Mouse (Mus musculus) heart, embryonic 10.5 days (tissue): ENCODE measurements around the gene Best1. TPM values are rescaled to one million over a fixed set of nuclear protein-coding genes. Genes with fewer than 3 reads are reported as not detected.
A peak's percentile ranks its signal among the peaks of the same experiment; 100 is the strongest.

Source experiments
- DNase-seq: peaks from one replicate; pipeline ENCODE4 v3.0.0-alpha.2; 2017; ENCODE audit warnings: low spot score
- H3K27ac ChIP-seq: fragments of 300-500 bp; sonication (generic); 2 replicates; pipeline ENCODE4 v1.5.1; 2016; ENCODE audit warnings: mild to moderate bottlenecking
- H3K27me3 ChIP-seq: fragments of 300-500 bp; sonication (generic); 2 replicates; pipeline ENCODE4 v1.6.1; 2016; ENCODE audit warnings: mild to moderate bottlenecking; ENCODE audit not compliant: poor library complexity, insufficient read depth, severe bottlenecking
- H3K36me3 ChIP-seq: fragments of 300-500 bp; sonication (generic); 2 replicates; pipeline ENCODE4 v1.6.1; 2016; ENCODE audit warnings: mild to moderate bottlenecking, moderate library complexity
- H3K4me1 ChIP-seq: fragments of 300-500 bp; sonication (generic); 2 replicates; pipeline ENCODE4 v1.6.1; 2016; ENCODE audit warnings: mild to moderate bottlenecking
- H3K4me3 ChIP-seq: fragments of 300-500 bp; sonication (generic); 2 replicates; pipeline ENCODE4 v1.5.1; 2016; ENCODE audit warnings: mild to moderate bottlenecking, moderate library complexity
- H3K9me3 ChIP-seq: fragments of 300-500 bp; sonication (generic); 2 replicates; pipeline ENCODE4 v1.6.1; 2016; ENCODE audit warnings: mild to moderate bottlenecking, moderate library complexity
- WGBS: fragments of 180-500 bp; shearing (Covaris S2); methylation state at CpG from one replicate; pipeline ENCODE4 v1.1.7; 2016; 5-methylcytosine and 5-hydroxymethylcytosine counted together
- polyA plus RNA-seq: library from polyadenylated mRNA; unstranded; fragments of >200 nt; fragmentation: Nextera tagmentation; extraction: Ambion mirVana; gene quantifications from 2 replicates; pipeline ENCODE4 v1.2.1, GENCODE M21; 2016

Gene Best1
- polyA plus RNA-seq, 1 experiment from 2014 or later = 0.95 TPM

DNA sequence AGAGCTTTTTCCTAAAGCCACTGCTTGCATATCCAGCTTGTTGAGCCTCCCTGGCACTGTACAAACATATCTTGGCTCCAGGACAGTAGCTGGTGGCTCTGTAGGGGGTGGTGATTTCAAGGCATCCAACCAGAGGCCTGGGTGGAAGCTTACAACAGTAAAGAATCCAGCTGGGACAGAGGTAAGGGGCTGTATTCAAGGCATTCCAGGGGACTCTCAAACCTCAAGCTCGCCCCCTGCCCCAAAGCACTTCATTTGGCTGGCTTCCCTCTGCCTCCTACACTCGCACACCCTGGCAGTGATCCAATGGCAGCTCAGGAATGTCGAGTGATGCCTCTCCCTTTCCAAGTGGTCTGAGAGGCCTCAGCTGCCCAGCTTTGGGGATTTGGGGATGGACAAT is 37.5 kb upstream of the Best1 start:
- no peaks in the 10 kb centered on the region for H3K27me3 ChIP-seq
- H3K27ac ChIP-seq = peak overlapping the region; percentile 65
- peaks cover 21% of the 10 kb centered on the region for H3K36me3 ChIP-seq
- H3K4me3 ChIP-seq = peak overlapping the region; percentile 18; the same call in 1 of the 2 replicates
- peaks cover 49% of the 10 kb centered on the region for H3K4me1 ChIP-seq
- peak; percentile 90 for DNase-seq
- 24% methylated on average over 3 of the region's 3 CpGs for WGBS
- no peaks in the 10 kb centered on the region for H3K9me3 ChIP-seq

DNA sequence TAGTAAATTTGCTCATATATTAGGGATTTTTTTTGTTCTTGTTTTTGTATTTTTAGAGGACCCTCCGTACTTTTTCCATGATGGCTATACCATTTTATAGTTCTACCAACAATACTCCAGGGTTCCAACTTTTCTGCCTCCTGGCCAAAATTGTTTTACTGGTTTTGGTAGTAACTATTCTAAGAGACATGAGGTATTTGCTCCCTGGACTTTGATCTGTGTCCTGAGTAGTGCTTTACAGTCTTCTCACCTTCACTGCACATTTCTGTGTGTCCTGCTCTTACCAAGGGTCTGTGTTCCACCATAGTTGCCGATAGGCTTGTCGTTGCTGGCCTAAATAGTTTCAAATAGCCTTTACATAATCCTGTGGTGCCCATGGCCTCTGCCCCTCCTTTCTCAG is 36.9 kb upstream of the Best1 start:
- H3K27ac ChIP-seq = peak overlapping the region; percentile 65; the same call in 1 of the 2 replicates
- no peak for DNase-seq
- no peak overlapping the region for H3K4me3 ChIP-seq
- peaks cover 21% of the 10 kb centered on the region for H3K36me3 ChIP-seq
- no peaks in the 10 kb centered on the region for H3K9me3 ChIP-seq
- peaks cover 46% of the 10 kb centered on the region for H3K4me1 ChIP-seq
- H3K27me3 ChIP-seq = no peaks in the 10 kb centered on the region
- WGBS = 86% methylated on average over 3 of the region's 3 CpGs

DNA sequence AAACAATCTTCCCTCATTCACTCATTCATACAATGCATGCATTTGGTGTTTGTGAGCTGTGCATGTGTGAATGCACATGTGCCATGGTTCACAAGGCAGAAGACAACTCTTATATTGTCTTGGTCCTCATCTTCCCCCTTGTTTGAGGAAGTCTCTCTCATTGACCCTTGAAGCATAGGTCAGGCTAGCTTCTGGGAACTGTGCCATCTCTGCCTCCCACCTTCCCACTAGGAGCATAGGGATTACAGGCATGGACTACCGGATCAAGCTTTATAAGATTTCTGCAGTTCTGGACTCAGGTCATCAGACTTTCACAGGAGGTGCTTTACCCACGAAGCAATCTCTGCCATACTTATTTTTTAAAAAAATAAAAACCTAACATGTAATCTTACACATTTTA is 36.1 kb upstream of the Best1 start:
- no peak for DNase-seq
- no peaks in the 10 kb centered on the region for H3K9me3 ChIP-seq
- H3K27ac ChIP-seq = no peak overlapping the region
- H3K36me3 ChIP-seq = peaks cover 27% of the 10 kb centered on the region
- WGBS = 74% methylated on average over 2 of the region's 2 CpGs
- H3K4me3 ChIP-seq = no peak overlapping the region
- 0 out of 2 replicates have a peak, but pooled peaks cover 5% of the 10 kb centered on the region for H3K27me3 ChIP-seq
- peaks cover 40% of the 10 kb centered on the region for H3K4me1 ChIP-seq

DNA sequence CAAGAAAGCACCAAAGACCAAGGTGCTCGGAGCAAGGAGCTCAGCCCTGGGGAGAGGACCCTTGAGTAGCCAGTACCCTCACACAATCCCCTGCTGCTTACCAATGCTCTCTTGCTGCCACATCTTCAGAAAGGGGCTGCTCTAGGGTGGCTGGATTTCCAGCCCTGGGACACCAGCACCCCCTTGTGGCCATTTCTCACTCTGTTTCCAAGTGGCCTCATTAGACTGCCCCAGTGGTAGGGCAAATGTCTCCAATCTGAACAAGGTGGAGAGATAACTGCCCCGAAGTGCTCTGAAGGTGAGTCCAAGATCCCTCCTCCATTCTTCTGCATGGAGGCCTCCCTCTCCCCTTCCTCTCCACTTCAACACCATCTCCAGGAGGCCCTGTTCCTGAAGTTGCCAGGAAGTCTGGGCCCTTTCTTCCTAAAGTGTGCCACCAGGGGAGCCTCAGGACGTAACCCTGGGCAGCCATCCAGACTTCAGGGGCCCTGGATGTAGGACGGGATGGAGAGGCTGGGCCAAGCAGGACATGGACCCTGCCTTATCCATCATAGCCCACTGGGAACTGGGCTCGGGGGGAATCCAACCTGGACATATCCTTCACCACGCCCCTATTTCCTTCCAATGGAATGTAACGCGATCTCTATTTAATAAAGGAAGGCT is 33.5 kb upstream of the Best1 start:
- H3K36me3 ChIP-seq = peaks cover 38% of the 10 kb centered on the region
- H3K9me3 ChIP-seq = no peaks in the 10 kb centered on the region
- DNase-seq = peak; percentile 92
- H3K27ac ChIP-seq = no peak overlapping the region
- no peak overlapping the region for H3K4me3 ChIP-seq
- WGBS = 62% methylated on average over 8 of the region's 8 CpGs
- 0 out of 2 replicates have a peak, but pooled peaks cover 7% of the 10 kb centered on the region for H3K27me3 ChIP-seq
- peaks cover 19% of the 10 kb centered on the region for H3K4me1 ChIP-seq

DNA sequence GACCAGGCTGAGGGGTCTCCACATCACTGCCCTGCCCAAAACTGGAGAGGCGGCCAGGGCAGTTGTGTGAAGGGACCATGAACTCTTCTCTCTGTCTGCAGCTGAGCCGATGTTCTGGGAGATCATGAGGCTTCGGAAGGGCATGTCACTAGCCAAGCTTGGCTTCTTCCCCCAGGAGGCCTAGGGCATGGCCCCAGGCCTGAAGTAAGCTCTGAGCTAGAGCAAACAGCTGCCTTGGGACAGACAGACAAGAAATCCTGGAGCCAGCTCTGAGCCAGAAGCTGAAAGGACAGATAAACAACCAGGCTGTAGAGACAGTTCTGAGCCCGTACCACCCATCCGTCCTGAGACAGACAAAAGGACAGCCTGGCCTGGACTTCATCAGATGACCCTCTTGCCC is 32.9 kb upstream of the Best1 start:
- peaks cover 15% of the 10 kb centered on the region for H3K4me1 ChIP-seq
- H3K27ac ChIP-seq = peak overlapping the region; percentile 36; the same call in 1 of the 2 replicates
- 0 out of 2 replicates have a peak, but pooled peaks cover 7% of the 10 kb centered on the region for H3K27me3 ChIP-seq
- no peaks in the 10 kb centered on the region for H3K9me3 ChIP-seq
- 86% methylated on average over 5 of the region's 5 CpGs for WGBS
- peaks cover 43% of the 10 kb centered on the region for H3K36me3 ChIP-seq
- H3K4me3 ChIP-seq = no peak overlapping the region
- no peak for DNase-seq

DNA sequence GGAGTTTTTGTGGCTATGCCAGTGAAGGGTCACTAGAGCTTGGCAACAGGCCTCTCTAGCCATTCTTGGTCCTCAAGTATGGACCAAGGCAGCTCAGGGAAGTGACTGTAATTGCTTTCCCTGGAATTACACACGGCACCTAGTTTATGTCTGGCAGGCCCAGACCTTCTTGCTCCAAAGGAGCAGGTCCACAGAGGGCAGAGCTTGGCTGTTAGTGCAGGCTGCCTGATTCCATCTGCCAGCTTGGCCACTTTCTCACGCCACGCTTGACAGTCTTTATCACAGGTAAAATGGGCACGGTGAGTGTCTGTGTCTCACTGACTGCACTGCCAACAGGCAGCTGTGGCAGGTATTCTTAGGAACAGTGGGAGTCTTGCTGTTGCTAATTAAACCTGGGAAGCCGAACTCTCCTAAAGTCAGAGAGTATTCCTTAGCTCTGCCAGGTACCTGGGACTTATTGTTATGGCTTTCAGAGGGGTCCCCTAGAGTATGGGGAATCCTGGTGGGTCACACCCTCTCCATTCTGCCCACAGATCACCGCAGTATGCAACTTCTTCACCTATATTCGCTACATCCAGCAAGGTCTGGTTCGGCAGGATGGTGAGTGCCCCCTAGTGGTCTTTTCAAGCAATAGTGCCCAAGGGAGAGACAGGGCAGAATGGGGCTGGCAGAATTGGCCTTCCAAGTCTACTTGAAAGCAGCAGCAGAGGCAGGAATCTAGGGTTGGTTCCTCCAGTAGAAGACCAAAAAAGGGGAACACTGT is 32.0 kb upstream of the Best1 start:
- WGBS = 41% methylated on average over 8 of the region's 8 CpGs

DNA sequence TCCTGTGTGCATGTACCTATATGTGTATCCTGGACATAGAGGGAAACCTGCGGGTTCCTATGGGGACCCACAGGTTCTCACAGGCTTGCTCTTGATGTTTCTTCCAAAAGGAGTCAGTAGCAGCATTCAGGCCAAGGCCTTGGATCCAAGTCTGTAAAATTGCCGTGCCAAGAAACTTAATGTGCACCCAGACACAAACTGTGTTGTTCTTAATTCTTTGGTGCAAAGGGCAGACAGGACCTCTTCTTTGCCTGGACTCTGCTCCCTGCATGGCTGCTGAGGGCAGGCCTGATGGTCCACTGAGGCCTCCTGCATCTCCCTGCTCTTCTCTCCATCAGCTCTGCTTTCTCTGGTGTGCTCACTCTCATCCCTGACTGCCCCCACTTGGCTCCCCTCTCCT is 28.3 kb upstream of the Best1 start:
- no peak for DNase-seq
- H3K36me3 ChIP-seq = peaks cover 52% of the 10 kb centered on the region
- H3K9me3 ChIP-seq = no peaks in the 10 kb centered on the region
- peaks cover 23% of the 10 kb centered on the region for H3K4me1 ChIP-seq
- no peak overlapping the region for H3K4me3 ChIP-seq
- 0 out of 2 replicates have a peak, but pooled peaks cover 7% of the 10 kb centered on the region for H3K27me3 ChIP-seq
- 93% methylated on average over 2 of the region's 2 CpGs for WGBS
- no peak overlapping the region for H3K27ac ChIP-seq

More for the DNA sequence above, 32.0 kb upstream of the Best1 start:
- Histone ChIP-seq H3K4me1 (peaks cover 5% of the 10 kb centered on the region; the same call in 1 of the 2 replicates), H3K9me3 (no peaks in the 10 kb centered on the region), H3K36me3 (peaks cover 51% of the 10 kb centered on the region), H3K27me3 (0 out of 2 replicates have a peak, but pooled peaks cover 7% of the 10 kb centered on the region), H3K4me3 (no peak overlapping the region), H3K27ac (0 out of 2 replicates have a peak overlapping the region, but pooled peaks have one; percentile 37)
- peak; percentile 85 for DNase-seq

DNA sequence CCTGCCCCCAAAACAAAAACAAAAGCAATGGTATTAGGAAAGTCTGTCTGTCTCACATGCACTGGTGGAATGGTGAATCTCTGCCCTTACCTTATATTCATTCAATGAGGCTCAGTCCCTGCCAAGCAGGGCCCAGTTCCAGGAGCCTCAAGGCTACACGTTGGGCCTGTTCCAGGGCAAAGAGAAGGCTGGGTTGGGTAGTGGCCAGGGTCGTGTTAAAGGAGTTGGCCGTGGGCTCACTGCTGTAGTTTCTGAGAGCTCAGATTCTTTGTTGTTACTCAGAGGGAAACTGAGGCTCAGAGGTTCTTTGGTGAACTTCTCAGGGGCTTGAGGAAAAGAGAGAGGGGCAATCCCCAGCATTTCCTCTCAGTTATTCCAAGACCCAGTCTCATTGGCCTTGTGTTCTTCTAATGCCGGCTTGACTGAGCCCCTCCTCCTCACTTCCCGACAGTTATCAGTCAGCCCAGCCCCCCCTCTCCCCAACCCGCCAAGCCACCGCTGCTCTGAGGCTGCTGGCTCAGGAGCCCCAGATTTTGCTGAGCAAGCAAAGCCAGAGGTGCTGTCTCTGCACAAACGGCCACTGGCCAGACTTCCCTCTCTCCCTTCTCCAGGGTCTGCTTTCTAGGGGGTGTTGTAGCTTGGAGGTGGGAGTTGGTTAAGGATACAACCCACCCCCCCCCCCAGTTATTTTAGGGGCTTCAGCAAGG is 23.9 kb upstream of the Best1 start:
- no peak for DNase-seq
- H3K27ac ChIP-seq = peak overlapping the region; percentile 75
- H3K4me1 ChIP-seq = peaks cover 51% of the 10 kb centered on the region
- no peaks in the 10 kb centered on the region for H3K27me3 ChIP-seq
- 25% methylated on average over 8 of the region's 8 CpGs for WGBS
- H3K4me3 ChIP-seq = 0 out of 2 replicates have a peak overlapping the region, but pooled peaks have one; percentile 2
- H3K9me3 ChIP-seq = no peaks in the 10 kb centered on the region
- H3K36me3 ChIP-seq = peaks cover 32% of the 10 kb centered on the region

DNA sequence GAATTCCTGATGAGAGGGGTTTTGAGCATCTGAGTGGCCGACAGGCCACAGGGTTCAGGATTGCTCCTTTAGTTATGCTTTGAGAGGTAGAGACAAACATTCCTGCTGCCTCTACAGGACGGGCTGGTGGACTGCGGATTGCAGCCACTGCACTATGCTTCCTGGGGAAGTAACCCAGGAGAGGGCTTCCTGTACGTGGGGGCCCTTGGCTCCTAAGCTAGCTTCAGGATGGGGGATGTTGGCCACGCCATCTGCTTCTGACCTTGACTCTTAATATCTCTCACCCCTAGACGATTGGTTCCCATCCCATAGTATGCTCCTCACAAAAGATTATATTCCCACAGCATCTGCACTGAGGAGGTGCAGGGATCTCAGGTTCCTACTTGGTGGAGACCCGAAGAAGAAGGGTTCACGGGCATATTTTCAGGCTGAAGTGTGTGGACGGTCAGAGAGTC is 21.9 kb upstream of the Best1 start:
- no peak for DNase-seq
- no peaks in the 10 kb centered on the region for H3K9me3 ChIP-seq
- peak overlapping the region; percentile 72 for H3K27ac ChIP-seq
- H3K4me1 ChIP-seq = peaks cover 63% of the 10 kb centered on the region
- 61% methylated on average over 9 of the region's 9 CpGs for WGBS
- peaks cover 4% of the 10 kb centered on the region; the same call in 1 of the 2 replicates for H3K27me3 ChIP-seq
- H3K36me3 ChIP-seq = peaks cover 14% of the 10 kb centered on the region
- no peak overlapping the region for H3K4me3 ChIP-seq

DNA sequence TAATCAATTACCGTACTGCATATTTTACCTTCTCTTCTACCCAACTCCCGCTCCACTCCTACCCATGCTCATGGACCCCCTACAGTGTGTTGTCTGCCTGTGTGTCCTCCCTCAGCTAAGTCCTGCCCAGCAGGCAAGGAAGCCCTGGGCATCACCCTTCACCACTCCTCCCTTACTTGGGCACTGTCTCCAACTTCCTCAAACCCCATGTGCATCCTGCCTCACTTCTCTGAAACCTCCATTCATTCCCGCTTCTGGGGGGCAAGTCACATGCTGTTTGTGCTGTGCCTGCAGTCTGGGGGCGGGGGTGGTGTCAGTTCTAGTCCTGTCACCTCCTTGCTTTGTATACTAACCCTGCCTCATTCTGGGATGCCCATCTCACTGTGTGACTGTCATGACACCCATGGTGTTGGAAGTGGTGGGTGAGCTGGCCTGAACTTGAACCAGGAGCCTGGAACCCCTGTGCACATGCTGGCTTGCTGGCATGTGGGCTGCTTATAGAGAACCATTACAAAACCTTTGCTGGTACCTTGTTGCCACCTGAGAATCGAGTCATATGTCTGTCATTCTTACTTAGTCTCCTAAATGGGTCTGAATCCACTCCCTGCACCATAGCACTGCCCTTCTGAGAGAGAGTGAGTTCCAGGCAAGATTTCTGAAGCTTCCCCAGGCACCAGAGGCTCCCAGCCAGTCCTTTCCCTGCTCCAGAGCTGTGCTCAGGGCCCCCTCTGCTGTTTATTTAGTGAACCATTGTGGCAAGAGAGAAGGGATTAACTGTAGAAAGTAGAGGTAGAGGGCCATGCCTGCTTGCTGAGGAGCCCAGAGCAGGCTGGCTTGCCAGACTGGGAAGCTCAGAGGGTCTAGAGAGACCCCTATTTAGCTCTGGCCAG is 21.2 kb upstream of the Best1 start:
- no peak for DNase-seq
- no peak overlapping the region for H3K4me3 ChIP-seq
- peaks cover 70% of the 10 kb centered on the region for H3K4me1 ChIP-seq
- peak overlapping the region; percentile 72; the same call in 1 of the 2 replicates for H3K27ac ChIP-seq
- H3K36me3 ChIP-seq = peaks cover 7% of the 10 kb centered on the region
- 71% methylated on average over 5 of the region's 5 CpGs for WGBS
- H3K27me3 ChIP-seq = peaks cover 4% of the 10 kb centered on the region; the same call in 1 of the 2 replicates
- no peaks in the 10 kb centered on the region for H3K9me3 ChIP-seq

DNA sequence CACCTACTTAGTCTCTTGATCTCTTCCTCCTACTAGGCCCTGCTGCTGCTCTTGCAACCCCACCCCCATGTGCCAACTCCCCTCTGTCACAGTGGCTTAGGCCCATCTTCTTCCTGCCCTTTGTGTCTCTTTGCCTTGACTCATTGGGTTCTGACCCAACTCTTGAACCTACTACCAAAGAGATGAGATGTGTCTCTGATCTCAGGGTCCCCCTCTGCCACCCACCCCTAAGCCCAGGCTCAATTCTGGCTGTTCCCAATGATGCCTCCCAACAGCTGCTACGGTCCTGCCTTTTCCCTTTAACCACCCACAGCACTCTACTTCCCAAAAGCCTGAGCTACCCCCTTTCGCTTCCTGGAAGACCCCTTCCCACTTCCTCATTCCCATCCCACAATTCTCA is 20.5 kb upstream of the Best1 start:
- Histone ChIP-seq H3K4me1 (peaks cover 76% of the 10 kb centered on the region), H3K27ac (0 out of 2 replicates have a peak overlapping the region, but pooled peaks have one; percentile 2), H3K4me3 (no peak overlapping the region), H3K36me3 (0 out of 2 replicates have a peak, but pooled peaks cover under 1% of the 10 kb centered on the region), H3K9me3 (no peaks in the 10 kb centered on the region), H3K27me3 (peaks cover 4% of the 10 kb centered on the region; the same call in 1 of the 2 replicates)
- 87% methylated on average over 2 of the region's 2 CpGs for WGBS
- no peak for DNase-seq
